Mouse (Mus musculus): Measurements from ENCODE around the gene Atp11c. TPM values are rescaled to one million over a fixed set of nuclear protein-coding genes. Genes with fewer than 3 reads are reported as not detected.

Atp11c gene
- polyA plus RNA-seq, 1 experiment from 2014 or later, result 9.9 TPM

GRCm38 (mm10) chrX:60404668-60405044 lies 187.8 kb downstream of the Atp11c start:
- Histone ChIP-seq H3K36me3 (ENCODE audit: control insufficient read depth, insufficient read depth, low read length) (no peaks in the 10 kb centered on the region), H3K27me3 (replicated peaks; ENCODE audit: control insufficient read depth, insufficient read depth, low read length) (no peaks in the 10 kb centered on the region), H3K27ac (replicated peaks; ENCODE audit: low read depth, low read length) (peak overlapping the region; percentile 94), H3K4me3 (ENCODE audit: low read depth, low read length) (peak overlapping the region; percentile 61), H3K9me3 (ENCODE audit: control insufficient read depth, low read length) (no peaks in the 10 kb centered on the region), H3K4me2 (ENCODE audit: low read depth, low read length) (peak overlapping the region; percentile 39), H3K4me1 (ENCODE audit: control insufficient read depth, insufficient read depth, low read length) (no peaks in the 10 kb centered on the region), H3K9ac (ENCODE audit: low read depth, low read length) (peak overlapping the region; percentile 89)
- DNase-seq (ENCODE audit: low spot score) (peak; percentile 95), ATAC-seq (ENCODE audit: low read depth) (peak; percentile 97)
- WGBS, result 28% methylated on average over 12 of the region's 17 CpGs

- H3K27ac ChIP-seq (replicated peaks; ENCODE audit: low read depth, low read length), result peak overlapping the region; percentile 94
- H3K27me3 ChIP-seq (replicated peaks; ENCODE audit: control insufficient read depth, insufficient read depth, low read length), result no peaks in the 10 kb centered on the region
- peak; percentile 69 for DNase-seq (ENCODE audit: low spot score)
- peak overlapping the region; percentile 89 for H3K9ac ChIP-seq (ENCODE audit: low read depth, low read length)
- 60% methylated on average over 2 of the region's 126 CpGs for WGBS
- H3K4me3 ChIP-seq (ENCODE audit: low read depth, low read length), result peak overlapping the region; percentile 61
- peak; percentile 85 for ATAC-seq (ENCODE audit: low read depth)
- no peaks in the 10 kb centered on the region for H3K4me1 ChIP-seq (ENCODE audit: control insufficient read depth, insufficient read depth, low read length)
- no peaks in the 10 kb centered on the region for H3K9me3 ChIP-seq (ENCODE audit: control insufficient read depth, low read length)
- H3K4me2 ChIP-seq (ENCODE audit: low read depth, low read length), result peak overlapping the region; percentile 69
- H3K36me3 ChIP-seq (ENCODE audit: control insufficient read depth, insufficient read depth, low read length), result no peaks in the 10 kb centered on the region
Measured at GRCm38 (mm10) chrX:60403764-60404667, 188.5 kb downstream of the Atp11c start.

GRCm38 (mm10) chrX:60403062-60403763 lies 189.3 kb downstream of the Atp11c start:
- no peaks in the 10 kb centered on the region for H3K36me3 ChIP-seq (ENCODE audit: control insufficient read depth, insufficient read depth, low read length)
- no peaks in the 10 kb centered on the region for H3K9me3 ChIP-seq (ENCODE audit: control insufficient read depth, low read length)
- whole genome bisulfite sequencing, result 27% methylated on average over 37 of the region's 46 CpGs
- H3K9ac ChIP-seq (ENCODE audit: low read depth, low read length), result peak overlapping the region; percentile 74
- peak overlapping the region; percentile 61 for H3K4me3 ChIP-seq (ENCODE audit: low read depth, low read length)
- H3K4me2 ChIP-seq (ENCODE audit: low read depth, low read length), result peak overlapping the region; percentile 69
- no peaks in the 10 kb centered on the region for H3K4me1 ChIP-seq (ENCODE audit: control insufficient read depth, insufficient read depth, low read length)
- H3K27me3 ChIP-seq (replicated peaks; ENCODE audit: control insufficient read depth, insufficient read depth, low read length), result no peaks in the 10 kb centered on the region
- DNase-seq (ENCODE audit: low spot score) (peak; percentile 4), ATAC-seq (ENCODE audit: low read depth) (no peak; the same call in 1 of the 2 replicates)
- no peak overlapping the region for H3K27ac ChIP-seq (replicated peaks; ENCODE audit: low read depth, low read length)

GRCm38 (mm10) chrX:60394292-60394691 lies 198.2 kb downstream of the Atp11c start:
- ATAC-seq (ENCODE audit: low read depth) (no peak), DNase-seq (ENCODE audit: low spot score) (no peak)
- Histone ChIP-seq H3K4me2 (ENCODE audit: low read depth, low read length) (no peak overlapping the region), H3K9me3 (ENCODE audit: control insufficient read depth, low read length) (no peaks in the 10 kb centered on the region), H3K4me1 (ENCODE audit: control insufficient read depth, insufficient read depth, low read length) (no peaks in the 10 kb centered on the region), H3K27ac (replicated peaks; ENCODE audit: low read depth, low read length) (no peak overlapping the region), H3K4me3 (ENCODE audit: low read depth, low read length) (no peak overlapping the region), H3K9ac (ENCODE audit: low read depth, low read length) (no peak overlapping the region), H3K27me3 (replicated peaks; ENCODE audit: control insufficient read depth, insufficient read depth, low read length) (no peaks in the 10 kb centered on the region), H3K36me3 (ENCODE audit: control insufficient read depth, insufficient read depth, low read length) (no peaks in the 10 kb centered on the region)
- WGBS, result 70% methylated on average over 4 of the region's 4 CpGs

GRCm38 (mm10) chrX:60386852-60387251 lies 205.6 kb downstream of the Atp11c start:
- ATAC-seq (ENCODE audit: low read depth), result no peak
- Histone ChIP-seq H3K4me1 (ENCODE audit: control insufficient read depth, insufficient read depth, low read length) (no peaks in the 10 kb centered on the region), H3K27me3 (replicated peaks; ENCODE audit: control insufficient read depth, insufficient read depth, low read length) (no peaks in the 10 kb centered on the region), H3K27ac (replicated peaks; ENCODE audit: low read depth, low read length) (no peak overlapping the region), H3K9me3 (ENCODE audit: control insufficient read depth, low read length) (no peaks in the 10 kb centered on the region), H3K4me3 (ENCODE audit: low read depth, low read length) (no peak overlapping the region), H3K4me2 (ENCODE audit: low read depth, low read length) (no peak overlapping the region), H3K36me3 (ENCODE audit: control insufficient read depth, insufficient read depth, low read length) (no peaks in the 10 kb centered on the region), H3K9ac (ENCODE audit: low read depth, low read length) (no peak overlapping the region)
- DNase-seq (ENCODE audit: low spot score), result no peak
- 90% methylated on average over 1 of the region's 1 CpGs for WGBS

- ATAC-seq (ENCODE audit: low read depth) (no peak), DNase-seq (ENCODE audit: low spot score) (no peak)
- H3K4me1 ChIP-seq (ENCODE audit: control insufficient read depth, insufficient read depth, low read length), result no peaks in the 10 kb centered on the region
- no peak overlapping the region for H3K4me3 ChIP-seq (ENCODE audit: low read depth, low read length)
- no peaks in the 10 kb centered on the region for H3K9me3 ChIP-seq (ENCODE audit: control insufficient read depth, low read length)
- no peaks in the 10 kb centered on the region for H3K27me3 ChIP-seq (replicated peaks; ENCODE audit: control insufficient read depth, insufficient read depth, low read length)
- no peak overlapping the region for H3K4me2 ChIP-seq (ENCODE audit: low read depth, low read length)
- H3K36me3 ChIP-seq (ENCODE audit: control insufficient read depth, insufficient read depth, low read length), result no peaks in the 10 kb centered on the region
- no peak overlapping the region for H3K27ac ChIP-seq (replicated peaks; ENCODE audit: low read depth, low read length)
- no peak overlapping the region for H3K9ac ChIP-seq (ENCODE audit: low read depth, low read length)
- 59% methylated on average over 2 of the region's 2 CpGs for WGBS
Measured at GRCm38 (mm10) chrX:60381711-60382110, 210.8 kb downstream of the Atp11c start.

DNA sequence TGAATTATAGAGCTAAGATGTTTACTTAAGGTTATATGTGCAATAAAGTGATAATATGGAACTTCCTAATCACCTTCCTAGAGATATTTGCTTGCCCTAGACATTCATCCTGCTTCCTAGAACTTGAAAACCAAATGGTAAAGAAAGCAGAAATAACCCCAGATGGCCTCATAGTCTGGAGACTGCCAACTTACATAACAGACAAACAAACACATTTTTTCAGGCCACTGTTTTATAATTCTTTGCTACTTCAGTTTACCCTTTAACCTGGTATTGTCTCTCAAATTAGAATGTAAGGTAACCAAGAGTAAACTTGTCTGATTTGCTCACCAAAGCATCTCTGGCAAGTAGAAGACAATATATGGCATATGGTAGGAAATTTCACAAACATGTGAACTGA lies 212.1 kb downstream of the Atp11c start:
- Histone ChIP-seq H3K4me2 (ENCODE audit: low read depth, low read length) (no peak overlapping the region), H3K36me3 (ENCODE audit: control insufficient read depth, insufficient read depth, low read length) (no peaks in the 10 kb centered on the region), H3K4me3 (ENCODE audit: low read depth, low read length) (no peak overlapping the region), H3K27me3 (replicated peaks; ENCODE audit: control insufficient read depth, insufficient read depth, low read length) (no peaks in the 10 kb centered on the region), H3K9ac (ENCODE audit: low read depth, low read length) (no peak overlapping the region), H3K27ac (replicated peaks; ENCODE audit: low read depth, low read length) (no peak overlapping the region), H3K4me1 (ENCODE audit: control insufficient read depth, insufficient read depth, low read length) (no peaks in the 10 kb centered on the region), H3K9me3 (ENCODE audit: control insufficient read depth, low read length) (no peaks in the 10 kb centered on the region)
- no peak for DNase-seq (ENCODE audit: low spot score)
- no peak for ATAC-seq (ENCODE audit: low read depth)

DNA sequence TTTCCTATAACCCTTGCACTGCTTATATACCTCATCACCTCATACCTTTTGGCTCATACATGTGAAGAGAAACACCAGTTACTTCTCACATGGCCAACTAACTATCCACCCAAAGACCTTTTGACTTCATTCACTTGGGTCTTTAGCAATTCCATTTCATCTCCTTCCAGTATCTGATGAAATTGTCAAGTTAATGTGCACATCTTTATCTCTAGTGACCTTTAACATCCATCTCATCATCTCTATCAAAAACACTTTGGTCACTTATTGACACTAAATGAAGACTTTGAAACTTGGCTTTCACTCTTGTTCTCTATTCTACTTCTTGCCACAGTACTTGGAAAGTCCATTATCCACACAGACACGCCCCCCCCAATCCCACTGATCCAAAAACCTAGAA lies 243.8 kb downstream of the Atp11c start:
- H3K9ac ChIP-seq (ENCODE audit: low read depth, low read length), result no peak overlapping the region
- no peaks in the 10 kb centered on the region for H3K9me3 ChIP-seq (ENCODE audit: control insufficient read depth, low read length)
- H3K27me3 ChIP-seq (replicated peaks; ENCODE audit: control insufficient read depth, insufficient read depth, low read length), result no peaks in the 10 kb centered on the region
- DNase-seq (ENCODE audit: low spot score) (no peak), ATAC-seq (ENCODE audit: low read depth) (no peak)
- no peak overlapping the region for H3K27ac ChIP-seq (replicated peaks; ENCODE audit: low read depth, low read length)
- no peak overlapping the region for H3K4me2 ChIP-seq (ENCODE audit: low read depth, low read length)
- no peaks in the 10 kb centered on the region for H3K36me3 ChIP-seq (ENCODE audit: control insufficient read depth, insufficient read depth, low read length)
- WGBS, result 95% methylated on average over 1 of the region's 1 CpGs
- H3K4me1 ChIP-seq (ENCODE audit: control insufficient read depth, insufficient read depth, low read length), result no peaks in the 10 kb centered on the region
- H3K4me3 ChIP-seq (ENCODE audit: low read depth, low read length), result no peak overlapping the region

All from embryonic facial prominence, embryonic 14.5 days (tissue).